Mouse (Mus musculus) CH12.LX (cell line): ENCODE results near the gene Zfand2a. TPM values are rescaled to one million over a fixed set of nuclear protein-coding genes. Genes with fewer than 3 reads are reported as not detected.

Experiments used
- DNase-seq: peaks from one replicate; pipeline ENCODE4 v3.0.0-alpha.2; 2013; ENCODE audit errors: extremely low read depth
- H3K27ac ChIP-seq: 2 replicates; pipeline ENCODE4 v1.5.1; 2012; ENCODE audit warnings: low read depth, mild to moderate bottlenecking, control low read depth, moderate library complexity; ENCODE audit not compliant: insufficient read depth
- H3K27me3 ChIP-seq: replicated peaks from 2 replicates; pipeline ENCODE3; 2012; ENCODE audit warnings: inconsistent platforms
- H3K36me3 ChIP-seq, 2 experiments: replicated peaks in 1 of 2; 2 replicates each; pipeline versions ENCODE3 to v1.6.1; 2012; ENCODE audit warnings: inconsistent platforms in 1 of 2, low read length in 1 of 2, mild to moderate bottlenecking in 1 of 2, mixed read lengths in 1 of 2, moderate library complexity in 1 of 2; ENCODE audit not compliant: control insufficient read depth in 1 of 2, insufficient read depth in 1 of 2
- H3K4me1 ChIP-seq, 2 experiments: 2 replicates each; pipeline ENCODE4 v1.6.1; 2012; ENCODE audit warnings: inconsistent platforms in 1 of 2, moderate library complexity in 1 of 2; ENCODE audit not compliant: insufficient read depth in 2 of 2, control insufficient read depth in 1 of 2
- H3K4me2 ChIP-seq: 2 replicates; pipeline ENCODE4 v1.6.1; 2012; ENCODE audit warnings: low read depth, mild to moderate bottlenecking, control low read depth; ENCODE audit not compliant: poor library complexity, insufficient read depth, severe bottlenecking
- H3K4me3 ChIP-seq, 3 experiments: fragments of 150-350 bp in 1 of 3; sonication (generic) in 1 of 3; replicated peaks in 1 of 3; 2 replicates each; pipeline versions ENCODE3 to v1.5.1; 2011 to 2012; ENCODE audit warnings: low read depth in 2 of 3, low read length in 2 of 3, mild to moderate bottlenecking in 2 of 3, moderate library complexity in 2 of 3, control low read depth in 1 of 3, improper control_type of control experiment in 1 of 3, inconsistent platforms in 1 of 3, mixed read lengths in 1 of 3; ENCODE audit not compliant: poor library complexity in 1 of 3
- H3K79me2 ChIP-seq: replicated peaks from 2 replicates; pipeline ENCODE4 v1.6.1; 2012; ENCODE audit warnings: mild to moderate bottlenecking, moderate library complexity; ENCODE audit not compliant: control insufficient read depth, poor library complexity, insufficient read depth, severe bottlenecking; ENCODE audit errors: extremely low read depth
- H3K9ac ChIP-seq: 2 replicates; pipeline ENCODE4 v1.6.1; 2012; ENCODE audit warnings: low read depth, mild to moderate bottlenecking, control low read depth, moderate library complexity; ENCODE audit not compliant: insufficient read depth
- H3K9me3 ChIP-seq: replicated peaks from 2 replicates; pipeline ENCODE3; 2012; ENCODE audit warnings: low read length, inconsistent platforms, mixed read lengths
- BHLHE40 ChIP-seq: IDR thresholded peaks from 2 replicates; pipeline ENCODE4 v1.6.1; 2011; ENCODE audit warnings: mild to moderate bottlenecking, low read depth, low read length, improper control_type of control experiment
- CHD2 ChIP-seq: IDR thresholded peaks from 2 replicates; pipeline ENCODE4 v1.6.1; 2011; ENCODE audit warnings: low read length, improper control_type of control experiment
- CTCF ChIP-seq, 2 experiments: IDR thresholded peaks in 1 of 2; conservative IDR thresholded peaks in 1 of 2; 2 replicates each; pipeline ENCODE4 v1.5.1; 2011 to 2012; ENCODE audit warnings: low read depth in 2 of 2, low read length in 2 of 2, improper control_type of control experiment in 1 of 2, inconsistent platforms in 1 of 2, mild to moderate bottlenecking in 1 of 2, moderate library complexity in 1 of 2
- GABPA ChIP-seq: IDR thresholded peaks from 2 replicates; pipeline ENCODE4 v1.6.1; 2012; ENCODE audit warnings: low read depth, low read length, improper control_type of control experiment, inconsistent platforms; ENCODE audit not compliant: insufficient replicate concordance
- KAT2A ChIP-seq: IDR thresholded peaks from 2 replicates; pipeline ENCODE4 v1.6.1; 2012; ENCODE audit warnings: low read length, improper control_type of control experiment, inconsistent platforms; ENCODE audit not compliant: insufficient replicate concordance
- MAX ChIP-seq: IDR thresholded peaks from 2 replicates; pipeline ENCODE4 v1.6.1; 2011; ENCODE audit warnings: low read length, improper control_type of control experiment
- MAZ ChIP-seq: IDR thresholded peaks from 2 replicates; pipeline ENCODE4 v1.6.1; 2012; ENCODE audit warnings: low read depth, mild to moderate bottlenecking, inconsistent platforms, low read length, improper control_type of control experiment, moderate library complexity
- MYC ChIP-seq: IDR thresholded peaks from 2 replicates; pipeline ENCODE4 v1.6.1; 2011; ENCODE audit warnings: low read depth, mild to moderate bottlenecking, improper control_type of control experiment, low read length
- PAX5 ChIP-seq: IDR thresholded peaks from 2 replicates; pipeline ENCODE4 v1.6.1; 2012; ENCODE audit warnings: low read length, inconsistent platforms, mixed read lengths
- POLR2AphosphoS2 ChIP-seq: IDR thresholded peaks from 2 replicates; pipeline ENCODE4 v1.6.1; 2011; ENCODE audit warnings: low read depth, low read length, improper control_type of control experiment
- SIN3A ChIP-seq: IDR thresholded peaks from 2 replicates; pipeline ENCODE4 v1.6.1; 2012; ENCODE audit warnings: low read length, improper control_type of control experiment, inconsistent platforms
- TBP ChIP-seq: conservative IDR thresholded peaks from 2 replicates; pipeline ENCODE4 v1.6.1; 2011; ENCODE audit warnings: low read depth, low read length, improper control_type of control experiment
- TCF12 ChIP-seq: IDR thresholded peaks from 2 replicates; pipeline ENCODE4 v1.6.1; 2014; ENCODE audit warnings: low read depth, mild to moderate bottlenecking, inconsistent platforms, low read length, improper control_type of control experiment
- UBTF ChIP-seq: IDR thresholded peaks from 2 replicates; pipeline ENCODE4 v1.6.1; 2012; ENCODE audit warnings: low read depth, mild to moderate bottlenecking, inconsistent platforms, low read length, improper control_type of control experiment, moderate library complexity
- USF1 ChIP-seq: IDR thresholded peaks from 2 replicates; pipeline ENCODE4 v1.6.1; 2014; ENCODE audit warnings: low read depth, mild to moderate bottlenecking, inconsistent platforms, low read length, improper control_type of control experiment
- ZKSCAN1 ChIP-seq: IDR thresholded peaks from 2 replicates; pipeline ENCODE4 v1.6.1; 2012; ENCODE audit warnings: low read depth, inconsistent platforms, low read length, improper control_type of control experiment, borderline replicate concordance
- ZNF384 ChIP-seq: IDR thresholded peaks from 2 replicates; pipeline ENCODE4 v1.6.1; 2012; ENCODE audit warnings: low read depth, low read length, improper control_type of control experiment, inconsistent platforms
- dilution Hi-C: fragments of 300-500 bp; cut with MboI; formaldehyde crosslinking; loops from 2 replicates; pipeline ENCODE4 v1.14.3; 2020; ENCODE audit warnings: low sequenced_read_pairs; ENCODE audit not compliant: extremely low pct_unique_long_range_greater_than_20kb, extremely low pct_ligation_motif_present
- in situ Hi-C: fragments of 300-500 bp; cut with MboI; formaldehyde crosslinking; loops from 3 replicates; pipeline ENCODE4 v1.14.3; 2019; ENCODE audit warnings: low sequenced_read_pairs, low pct_ligation_motif_present, low pct_unique_long_range_greater_than_20kb, mixed read lengths
- polyA plus RNA-seq: library from polyadenylated mRNA; unstranded; fragments of >175 nt; gene quantifications from 2 replicates; pipeline ENCODE4 v1.2.1, GENCODE M21; 2012; ENCODE audit warnings: low read depth; ENCODE audit not compliant: insufficient read length
- total RNA-seq, 2 experiments: library from RNA; depleted of rRNA; stranded (reverse); fragments of 300-350 nt in 1 of 2; fragments of >200 nt in 1 of 2; gene quantifications; 2 replicates each; pipeline ENCODE4 v1.2.3; 2012 to 2014

Zfand2a gene
- total and polyA plus RNA-seq, 3 experiments: 5.8 to 13.4 (median 9.2) TPM

GRCm38 (mm10) chr5:139528851-139529250 lies 44.5 kb upstream of the Zfand2a start:
- no peaks in the 10 kb centered on the region for H3K36me3 ChIP-seq
- no peak overlapping the region for H3K4me2 ChIP-seq
- H3K79me2 ChIP-seq: no peaks in the 10 kb centered on the region
- dilution Hi-C loops: no loop called here
- in situ Hi-C loops: no loop called here
- no peak overlapping the region for H3K27ac ChIP-seq
- no peak overlapping the region for H3K4me3 ChIP-seq
- DNase-seq: no peak
- no peak overlapping the region for H3K9ac ChIP-seq
- H3K9me3 ChIP-seq: no peaks in the 10 kb centered on the region
- no peaks in the 10 kb centered on the region for H3K4me1 ChIP-seq
- TF ChIP-seq POLR2AphosphoS2 (no peak), ZNF384 (no peak), MAX (no peak), SIN3A (no peak), UBTF (no peak), BHLHE40 (no peak)
- TF ChIP-seq, all 38 proteins: peak for 0
- peaks cover 62% of the 10 kb centered on the region for H3K27me3 ChIP-seq

GRCm38 (mm10) chr5:139521987-139522386 lies 37.6 kb upstream of the Zfand2a start:
- Histone ChIP-seq H3K79me2 (no peaks in the 10 kb centered on the region), H3K9ac (no peak overlapping the region), H3K4me3 (no peak overlapping the region), H3K27ac (no peak overlapping the region), H3K4me2 (no peak overlapping the region), H3K36me3 (no peaks in the 10 kb centered on the region), H3K4me1 (no peaks in the 10 kb centered on the region), H3K27me3 (peaks cover 59% of the 10 kb centered on the region), H3K9me3 (no peaks in the 10 kb centered on the region)
- in situ Hi-C loops (no loop called here), dilution Hi-C loops (no loop called here)
- no peak for DNase-seq
- TF ChIP-seq TCF12 (no peak), SIN3A (no peak), CHD2 (no peak), MYC (no peak), ZKSCAN1 (no peak)

GRCm38 (mm10) chr5:139520069-139520834 lies 35.9 kb upstream of the Zfand2a start:
- Histone ChIP-seq H3K4me1 (0 out of 4 replicates have a peak, but pooled peaks cover 0 to 2% of the 10 kb centered on the region in 2 experiments), H3K4me3 (no peak overlapping the region), H3K79me2 (no peaks in the 10 kb centered on the region), H3K36me3 (no peaks in the 10 kb centered on the region)
- dilution Hi-C loops (no loop called here), in situ Hi-C loops (no loop called here)
- no peak for DNase-seq
- TF ChIP-seq USF1: no peak
- no peak for TF ChIP-seq TBP
- TF ChIP-seq MAX: no peak
- TF ChIP-seq MAZ: no peak
- no peak for TF ChIP-seq CTCF (conservative IDR thresholded peaks at IDR 0.05 in 1 of 2, IDR thresholded peaks at IDR 0.05 in 1 of 2; ENCODE audit: low read depth in 2 of 2, low read length in 2 of 2)
- no peak for TF ChIP-seq CHD2
- TF ChIP-seq ZKSCAN1: no peak
- TF ChIP-seq PAX5: no peak
- TF ChIP-seq GABPA: no peak
- TF ChIP-seq BHLHE40: no peak
- TF ChIP-seq KAT2A: no peak
- no peak for TF ChIP-seq ZNF384
- TF ChIP-seq TCF12: no peak
- TF ChIP-seq, all 38 proteins: peak for 0
- no peaks in the 10 kb centered on the region for H3K9me3 ChIP-seq
- H3K27ac ChIP-seq: no peak overlapping the region
- no peak overlapping the region for H3K4me2 ChIP-seq
- H3K9ac ChIP-seq: no peak overlapping the region
- peaks cover 46% of the 10 kb centered on the region for H3K27me3 ChIP-seq
